ENCODE assay signal across 10 mouse cellular contexts in the genomic region with DNA sequence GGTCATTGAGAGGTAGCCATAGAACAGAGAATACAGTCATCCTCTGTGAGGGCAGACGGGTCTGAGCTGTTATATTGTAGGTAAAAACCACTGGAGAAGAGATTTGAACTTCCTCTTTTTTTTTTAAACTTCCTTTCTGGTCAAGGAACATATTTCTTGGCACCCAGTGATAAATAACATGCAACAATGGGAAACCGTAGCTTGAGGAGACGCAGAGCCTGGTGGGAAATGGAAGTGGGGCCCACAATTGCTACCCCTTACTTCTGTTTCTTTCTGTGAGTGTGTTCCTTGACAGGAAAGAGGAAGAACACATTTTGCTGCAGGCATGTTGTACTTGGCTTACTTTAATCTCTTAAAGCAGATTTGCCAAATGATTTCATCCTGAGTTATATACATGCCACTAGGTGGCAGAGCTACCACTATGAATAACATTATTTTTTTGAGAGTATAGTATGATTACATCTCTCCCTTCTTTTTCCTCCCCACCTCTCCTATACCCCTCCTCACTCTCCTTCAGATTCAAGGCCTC. TPM values are rescaled to one million over a fixed set of nuclear protein-coding genes. Genes with fewer than 3 reads are reported as not detected.
A peak's percentile ranks its signal among the peaks of the same experiment; 100 is the strongest.
DNase-seq lines count a peak whose midpoint lies in the region; ATAC-seq and TF ChIP-seq lines count a peak whose summit lies in the region.
"Had no signal": no experiment of that assay in that cellular context is flagged by ENCODE, and none has a peak within 500 bp of the region (broad histone marks: within the 10 kb centered on the region; RNA-seq: fewer than 3 reads in every experiment).

No protein-coding gene starts in this region.

- no peaks in the 10 kb centered on the region for H3K4me1 ChIP-seq in kidney, postnatal 0 days (replicated peaks; ENCODE audit: insufficient read depth, low read length)
- H3K4me1 ChIP-seq: hindbrain, embryonic 15.5 days had no signal

- no peaks in the 10 kb centered on the region for H3K9me3 ChIP-seq in kidney, postnatal 0 days (replicated peaks; ENCODE audit: low read length)
- H3K9me3 ChIP-seq: hindbrain, embryonic 15.5 days; megakaryocyte, embryonic 14.5 days had no signal

- DNase-seq in cerebellum, adult 9-10 months = peak; percentile 11
- DNase-seq in cerebellum, adult 9-11 months = no peak
- DNase-seq in kidney, postnatal 0 days (ENCODE audit: low spot score) = peak; percentile 36
- no peak for DNase-seq in kidney, adult 9 months
- DNase-seq in Patski (ENCODE audit: low read depth, low spot score) = no peak
- no peak for DNase-seq in testis, postnatal 14 days (ENCODE audit: low spot score)
- no peak for DNase-seq in embryo, embryonic 10 days (ENCODE audit: low spot score)

- no peak overlapping the region for H3K4me3 ChIP-seq in kidney, postnatal 0 days (replicated peaks; ENCODE audit: low read depth, low read length)
- H3K4me3 ChIP-seq: hindbrain, embryonic 15.5 days; megakaryocyte, embryonic 14.5 days had no signal

- CTCF ChIA-PET in Patski (lab: Charles Lee) = interaction anchor here (1.0 to 1.8 kb wide), 8 partner anchors 10 to 125 kb away, joined by 3 to 5 read pairs (median 3); no protein-coding TSS in a partner anchor

- in situ Hi-C loops in Patski (cut with MboI; ENCODE audit: low pct_unique_long_range_greater_than_20kb) = no loop called here

- ATAC-seq in kidney, postnatal 0 days (replicated peaks; ENCODE audit: low FRiP score, low read depth) = no peak
- ATAC-seq in Patski = no peak
- peak; percentile 92 for ATAC-seq in megakaryocyte, adult 5-6 weeks (ENCODE audit: poor library complexity, severe bottlenecking)

- no peak overlapping the region for H3K4me2 ChIP-seq in kidney, postnatal 0 days (ENCODE audit: low read length)
- H3K4me2 ChIP-seq: hindbrain, embryonic 15.5 days had no signal

- no peaks in the 10 kb centered on the region for H3K27me3 ChIP-seq in kidney, postnatal 0 days (ENCODE audit: insufficient read depth, low read length)
- H3K27me3 ChIP-seq in Patski = no peaks in the 10 kb centered on the region
- H3K27me3 ChIP-seq: hindbrain, embryonic 15.5 days; megakaryocyte, embryonic 14.5 days had no signal

- POLR2A ChIA-PET in Patski (lab: Charles Lee) = interaction anchor here (0.6 kb wide), 1 partner anchor 35 kb away, joined by 3 read pairs; no protein-coding TSS in a partner anchor

- H3K36me3 ChIP-seq in kidney, postnatal 0 days (ENCODE audit: insufficient read depth, low read length) = no peaks in the 10 kb centered on the region
- H3K36me3 ChIP-seq: hindbrain, embryonic 15.5 days had no signal

- no peak overlapping the region for H3K9ac ChIP-seq in kidney, postnatal 0 days (ENCODE audit: low read depth, low read length)
- H3K9ac ChIP-seq: hindbrain, embryonic 15.5 days had no signal

- peak; percentile 41 for TF ChIP-seq CTCF in kidney, postnatal 0 days (IDR thresholded peaks at IDR 0.05; ENCODE audit: low read depth)
- TF ChIP-seq CTCF in Patski (IDR thresholded peaks at IDR 0.05) = peak; percentile 44

- no peak overlapping the region for H3K27ac ChIP-seq in kidney, postnatal 0 days
- H3K27ac ChIP-seq: hindbrain, embryonic 15.5 days had no signal

- WGBS in kidney, postnatal 0 days = 67% methylated on average over 3 of the region's 3 CpGs

RNA-seq across cellular contexts. Expression of a gene that starts 49.2 kb away (rescaled TPM):
- 107 and 113 TPM in 2 replicates for polyA plus RNA-seq in kidney, postnatal 0 days (2015; fragmentation: Nextera tagmentation; extraction: Ambion mirVana)
- 459 TPM for polyA plus RNA-seq in Patski (2021)
- 825 and 881 TPM in 2 replicates for total RNA-seq in megakaryocyte, adult 5-6 weeks (2015)
- total RNA-seq in megakaryocyte, adult 5-6 weeks (2017) = 296 and 421 TPM in 2 replicates

Comparison
In these comparisons a context has a peak if more than half of its experiments do, and no peak if none do; other contexts are left out.
1. DNase-seq: peak in cerebellum, adult 9-10 months (single experiment) and kidney, postnatal 0 days (single experiment); none in cerebellum, adult 9-11 months (single experiment), kidney, adult 9 months (single experiment), Patski (single experiment), testis, postnatal 14 days (single experiment) and embryo, embryonic 10 days (single experiment).